Comparison of ENCODE assay signal across 9 mouse cellular contexts in genomic region chr15:37120381-37120780, GRCm38 (mm10).
A peak's percentile ranks its signal among the peaks of the same experiment; 100 is the strongest.
DNase-seq lines count a peak whose midpoint lies in the region; ATAC-seq lines count a peak whose summit lies in the region.
"Had no signal": no experiment of that assay in that cellular context is flagged by ENCODE, and none has a peak within 500 bp of the region (broad histone marks: within the 10 kb centered on the region; RNA-seq: fewer than 3 reads in every experiment).

No protein-coding gene starts in this region.

- no peak overlapping the region for H3K4me3 ChIP-seq in lung, embryonic 15.5 days
- H3K4me3 ChIP-seq: heart, embryonic 13.5 days had no signal

- 9% methylated on average over 6 of the region's 6 CpGs for WGBS in large intestine, adult 2 months
- WGBS in lung, embryonic 15.5 days = 16% methylated on average over 6 of the region's 6 CpGs

- H3K9me3 ChIP-seq in lung, embryonic 15.5 days = no peaks in the 10 kb centered on the region
- H3K9me3 ChIP-seq: heart, embryonic 13.5 days had no signal

- no peak overlapping the region for H3K27ac ChIP-seq in lung, embryonic 15.5 days
- H3K27ac ChIP-seq: heart, embryonic 13.5 days had no signal

- peak; percentile 44 for DNase-seq in CD4-positive helper T cell, adult 2 months (ENCODE audit: low read depth, low spot score)
- DNase-seq in adrenal gland, adult 18-20 months (ENCODE audit: low spot score in 2 of 2) = peak; percentile 89 to 91
- peak; percentile 72 for DNase-seq in embryo, embryonic 11.5 days (ENCODE audit: low read depth, low spot score)
- peak; percentile 37 to 71 for DNase-seq in heart, adult 9 months (ENCODE audit: low spot score in 2 of 2)
- peak; percentile 76 for DNase-seq in large intestine, adult 2 months (ENCODE audit: low read depth, low spot score)
- DNase-seq in right cerebral cortex, adult 2 months (ENCODE audit: low spot score in 2 of 2) = peak; percentile 90 to 93
- peak; percentile 80 for DNase-seq in urinary bladder, adult 2 months (ENCODE audit: low spot score)

- peaks cover 7% of the 10 kb centered on the region for H3K4me1 ChIP-seq in lung, embryonic 15.5 days
- H3K4me1 ChIP-seq: heart, embryonic 13.5 days had no signal

- no peak overlapping the region for H3K9ac ChIP-seq in lung, embryonic 15.5 days
- H3K9ac ChIP-seq: heart, embryonic 13.5 days had no signal

- ATAC-seq in lung, embryonic 15.5 days (ENCODE audit: borderline replicate concordance, extremely low read depth, low FRiP score, low TSS enrichment) = peak; percentile 67

- H3K4me2 ChIP-seq in lung, embryonic 15.5 days = peak overlapping the region; percentile 8; the same call in 1 of the 2 replicates
- H3K4me2 ChIP-seq: heart, embryonic 13.5 days had no signal

- H3K27me3 ChIP-seq in lung, embryonic 15.5 days = no peaks in the 10 kb centered on the region
- H3K27me3 ChIP-seq: heart, embryonic 13.5 days had no signal

- no peaks in the 10 kb centered on the region for H3K36me3 ChIP-seq in lung, embryonic 15.5 days
- H3K36me3 ChIP-seq: heart, embryonic 13.5 days had no signal
